Mouse (Mus musculus) layer of hippocampus, adult 9-11 months (tissue): ENCODE data around the gene Cebpa.
A peak's percentile ranks its signal among the peaks of the same experiment; 100 is the strongest.

Experiments used
- DNase-seq: peaks from one replicate; pipeline ENCODE4 v3.0.0; 2022

The Cebpa gene

DNA sequence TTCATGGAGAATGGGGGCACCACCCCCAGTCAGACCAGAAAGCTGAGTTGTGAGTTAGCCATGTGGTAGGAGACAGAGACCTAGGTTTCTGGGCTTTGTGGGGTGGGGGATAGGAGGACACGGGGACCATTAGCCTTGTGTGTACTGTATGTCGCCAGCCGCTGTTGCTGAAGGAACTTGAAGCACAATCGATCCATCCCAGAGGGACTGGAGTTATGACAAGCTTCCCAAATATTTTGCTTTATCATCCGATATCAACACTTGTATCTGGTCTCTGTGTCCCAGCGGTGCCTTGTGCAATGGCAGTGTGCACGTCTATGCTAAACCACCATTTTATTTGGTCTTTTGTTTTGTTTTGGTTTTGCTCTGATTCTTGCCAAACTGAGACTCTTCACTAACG lies 2.1 kb downstream of the Cebpa start:
- DNase-seq = no peak

DNA sequence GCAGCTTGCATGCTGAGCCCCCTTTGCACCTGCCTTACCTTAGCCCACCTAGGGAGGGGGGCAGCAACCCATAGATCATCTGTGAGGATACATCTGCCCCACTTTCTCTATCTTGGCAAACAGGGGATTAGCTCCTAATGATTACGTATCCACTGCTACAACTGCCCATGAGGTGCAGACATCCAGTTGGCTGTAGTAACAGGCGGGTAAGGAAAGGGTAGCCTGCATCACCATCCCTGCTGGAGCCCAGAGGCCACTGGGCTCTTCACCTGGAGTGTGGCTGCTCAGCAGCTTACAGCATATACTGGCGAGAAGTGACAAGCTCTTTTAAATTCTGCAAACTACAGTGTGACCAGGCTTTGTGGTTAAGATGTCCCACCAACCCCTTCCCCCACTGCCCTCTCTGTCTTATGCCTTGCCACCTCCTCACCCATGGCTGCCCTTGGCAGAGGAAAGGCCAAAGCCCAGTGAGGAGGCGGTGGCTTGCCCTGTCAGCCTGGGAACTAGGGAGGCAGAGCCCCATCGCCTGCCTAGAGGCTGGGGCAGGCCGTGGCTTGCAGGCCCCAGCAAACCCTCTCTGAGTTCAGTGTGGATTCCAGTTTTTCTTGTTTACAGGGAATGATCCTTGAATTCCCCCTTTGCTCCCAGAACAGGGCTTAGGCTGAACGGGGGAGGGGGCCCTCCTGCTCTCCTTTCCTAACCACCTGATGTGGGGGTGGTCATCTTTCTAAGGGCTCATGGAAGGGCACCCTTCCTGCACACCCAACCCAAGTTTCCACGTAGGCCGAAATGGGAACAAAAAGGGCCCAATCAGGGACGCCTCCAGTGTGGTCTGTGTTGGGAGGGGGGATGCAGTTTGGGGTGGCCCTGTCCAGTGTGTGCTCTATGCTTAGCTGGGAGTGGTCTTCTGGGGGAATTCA lies 3.6 kb downstream of the Cebpa start:
- no peak for DNase-seq

DNA sequence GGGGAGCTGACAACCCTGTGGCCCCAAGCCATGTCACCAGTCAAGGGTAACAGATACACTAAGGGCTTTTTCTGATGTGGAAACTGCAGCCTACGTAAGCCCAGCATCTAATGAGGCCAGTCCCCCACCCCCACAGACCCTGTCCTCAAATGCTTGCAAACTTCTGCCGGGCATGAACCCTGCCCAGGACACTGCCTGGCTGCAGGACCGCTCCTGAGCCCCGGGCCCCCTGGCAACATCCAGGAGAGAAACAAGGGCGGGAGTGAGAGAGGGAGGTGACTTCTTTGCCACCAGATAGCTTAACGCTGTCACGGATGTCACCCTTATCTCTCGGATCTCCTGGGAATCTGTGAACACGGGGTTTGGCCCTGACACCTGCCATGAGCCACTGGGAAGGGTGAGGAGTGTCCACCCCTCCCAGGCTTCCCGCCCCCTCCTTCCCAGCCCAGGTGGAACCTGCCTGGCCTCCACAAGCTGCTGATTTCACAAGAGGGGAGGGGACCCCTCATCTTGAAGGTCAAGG lies 4.4 kb downstream of the Cebpa start:
- no peak for DNase-seq

DNA sequence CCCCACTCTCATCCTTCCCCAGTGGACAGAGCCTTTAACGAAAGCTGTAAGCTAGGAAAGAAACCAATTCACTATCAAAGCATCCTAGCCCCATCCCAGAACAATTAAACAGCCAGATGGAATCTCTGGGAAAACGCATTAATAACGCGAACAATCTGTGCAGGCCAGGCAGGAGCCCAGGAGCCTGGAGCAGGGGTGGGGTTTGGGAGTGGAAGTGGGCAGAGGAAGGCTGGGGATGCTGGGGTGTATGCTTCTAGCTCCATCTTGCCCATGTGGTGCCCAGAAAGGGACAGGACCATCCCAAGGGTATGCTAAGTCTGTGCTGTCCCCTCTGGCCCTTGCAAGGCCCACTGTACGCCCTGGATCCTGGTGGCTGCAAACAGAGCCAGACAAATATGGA lies 5.1 kb downstream of the Cebpa start:
- DNase-seq = peak; percentile 58

DNA sequence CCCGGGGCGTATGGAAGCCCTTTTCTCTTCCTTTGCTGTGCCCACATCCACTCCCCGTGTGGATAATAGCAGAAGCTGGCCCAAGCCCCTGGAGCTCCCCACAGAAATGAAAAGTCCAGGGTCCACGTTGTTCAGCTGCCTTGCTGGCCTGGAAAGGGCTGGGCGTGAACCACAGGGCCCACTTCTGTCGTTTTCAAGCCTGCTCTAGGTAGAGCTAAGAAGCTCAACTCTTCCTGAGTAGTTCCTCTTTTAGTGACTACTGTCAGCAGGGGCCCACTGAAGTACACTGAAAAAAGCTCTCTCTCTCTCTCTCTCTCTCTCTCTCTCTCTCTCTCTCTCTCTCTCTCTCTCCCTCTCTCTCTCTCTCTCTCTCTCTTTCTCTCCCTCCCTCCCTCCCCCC lies 5.7 kb downstream of the Cebpa start:
- DNase-seq = no peak

DNA sequence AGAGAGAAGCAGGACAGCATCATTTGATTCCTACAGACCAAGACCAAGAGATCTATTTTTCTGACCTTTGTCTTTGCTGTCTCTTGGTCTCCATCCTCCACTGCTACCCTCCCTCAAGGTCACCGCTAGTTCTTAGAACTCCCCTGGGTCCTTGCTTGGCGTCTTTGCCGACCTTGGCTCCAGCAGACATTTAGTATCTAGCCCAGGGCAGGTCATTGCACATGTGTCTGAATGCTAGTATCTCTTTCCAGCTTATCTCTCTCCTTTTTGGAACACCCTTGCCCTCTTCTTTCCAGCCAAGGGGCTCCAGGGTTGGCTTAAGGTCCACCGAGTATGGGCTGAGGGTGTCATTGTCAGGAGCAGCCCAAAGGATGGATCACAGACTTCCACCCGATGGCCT lies 6.9 kb downstream of the Cebpa start:
- no peak for DNase-seq

DNA sequence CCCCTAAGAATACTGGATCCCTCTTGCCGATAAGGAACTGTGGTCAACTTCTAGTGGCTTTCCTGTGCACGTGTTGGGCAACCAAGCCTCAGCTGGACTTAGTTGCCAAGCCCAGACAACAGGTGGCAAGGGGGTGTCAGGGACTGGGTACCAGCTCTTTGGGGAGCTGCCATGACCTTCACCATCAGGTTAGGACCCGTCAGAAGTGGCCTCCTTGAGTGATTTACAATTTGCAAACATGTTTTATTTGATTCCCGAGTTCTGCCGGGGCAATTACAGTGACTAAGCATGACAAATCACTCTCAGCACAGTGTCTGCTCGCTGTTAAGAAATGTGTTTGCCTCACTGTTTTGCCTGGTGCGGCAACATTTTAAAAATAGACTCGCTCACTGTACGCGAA lies 7.9 kb downstream of the Cebpa start:
- no peak for DNase-seq

DNA sequence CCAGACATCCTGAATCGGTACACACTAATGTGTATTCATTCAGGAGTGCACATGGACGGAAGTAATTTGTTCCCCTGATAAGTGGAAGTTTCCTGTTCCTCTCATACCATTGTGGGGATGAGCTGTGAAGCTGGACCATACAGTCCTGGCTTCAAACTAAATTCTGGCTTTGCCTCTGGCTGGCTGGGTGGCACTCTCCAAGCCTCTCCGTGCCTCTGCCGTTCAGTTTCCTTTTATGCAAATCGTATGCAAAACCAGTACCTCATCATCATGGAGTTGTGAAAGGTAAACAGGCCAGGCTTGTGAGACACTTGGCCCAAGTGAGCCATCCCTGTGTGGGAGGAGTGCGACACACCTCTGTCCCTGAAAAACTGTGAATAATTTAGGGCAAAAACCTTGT lies 8.6 kb downstream of the Cebpa start:
- no peak for DNase-seq

DNA sequence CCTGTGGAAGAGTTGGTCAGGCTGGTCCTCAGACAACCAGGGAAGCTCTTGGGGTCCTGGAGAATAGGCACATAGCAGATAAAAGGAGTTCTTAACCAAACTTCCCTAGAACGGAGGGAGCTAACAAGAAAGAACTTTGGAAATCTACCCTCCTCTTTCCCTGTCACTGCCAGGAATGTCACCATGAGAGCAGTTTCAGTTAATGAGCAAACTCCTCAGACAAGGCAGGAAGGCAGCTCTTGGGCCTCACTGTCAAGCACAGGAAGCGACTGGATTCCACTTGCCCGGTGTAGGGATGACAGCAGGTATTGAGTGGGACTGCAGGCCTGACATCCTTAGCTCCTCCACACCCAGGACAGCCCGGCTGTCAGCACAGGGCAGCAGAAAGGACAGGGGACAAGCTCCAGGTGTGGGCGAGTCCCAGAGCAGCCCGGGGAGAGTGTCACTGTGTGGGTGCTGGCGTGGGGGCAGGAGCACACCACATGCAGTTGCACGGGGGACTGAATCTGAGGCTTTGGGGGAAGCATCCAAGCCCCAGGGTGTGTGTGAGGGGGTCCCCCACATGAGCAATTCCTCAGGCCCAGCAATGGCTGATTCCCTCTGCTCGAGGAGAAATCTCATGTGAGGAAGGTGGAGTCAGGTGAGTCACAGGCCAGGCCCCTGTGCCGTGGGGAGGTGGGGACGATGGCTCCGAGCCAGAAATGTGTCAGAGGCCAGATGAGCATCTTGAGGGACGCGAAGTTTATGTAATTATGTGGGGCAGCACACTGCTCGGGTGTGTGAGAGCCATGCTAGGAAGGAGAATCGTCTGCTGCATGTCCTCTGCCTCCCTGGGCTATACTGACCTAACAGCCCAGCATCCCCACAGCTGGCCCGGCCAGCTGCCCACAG lies 9.8 kb downstream of the Cebpa start:
- no peak for DNase-seq

DNA sequence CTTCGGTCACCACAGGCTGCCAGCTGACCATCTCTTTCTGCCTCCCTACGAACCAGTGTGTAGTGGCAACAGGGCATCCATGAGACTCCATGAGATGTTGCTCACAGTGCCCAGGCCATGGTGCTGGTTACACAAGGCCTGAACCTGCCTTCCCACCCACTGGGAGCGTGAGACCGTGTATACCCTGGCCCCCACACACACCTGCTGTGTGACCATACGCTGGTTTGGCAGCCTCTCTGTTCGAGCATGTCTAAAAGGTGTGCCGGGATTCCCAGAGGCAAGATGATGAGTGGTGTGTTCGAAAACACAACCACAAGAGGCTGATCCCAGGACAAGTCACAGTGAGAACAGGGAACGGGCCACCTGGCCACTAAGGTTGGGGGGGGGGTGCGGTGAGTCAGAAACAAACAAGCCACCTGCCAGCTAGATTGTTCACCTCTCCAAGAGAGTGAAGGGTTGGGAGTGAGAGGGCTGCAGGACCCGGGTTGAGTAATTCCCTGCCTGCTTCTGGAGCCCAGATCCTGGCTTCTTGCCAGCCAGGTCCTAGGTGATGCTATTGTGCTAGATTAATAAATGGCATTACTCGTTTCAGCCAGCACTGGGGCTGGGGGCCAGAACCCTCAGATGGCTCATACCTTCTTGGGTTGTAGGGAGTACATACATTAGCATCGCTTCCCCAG lies 11.1 kb downstream of the Cebpa start:
- no peak for DNase-seq

DNA sequence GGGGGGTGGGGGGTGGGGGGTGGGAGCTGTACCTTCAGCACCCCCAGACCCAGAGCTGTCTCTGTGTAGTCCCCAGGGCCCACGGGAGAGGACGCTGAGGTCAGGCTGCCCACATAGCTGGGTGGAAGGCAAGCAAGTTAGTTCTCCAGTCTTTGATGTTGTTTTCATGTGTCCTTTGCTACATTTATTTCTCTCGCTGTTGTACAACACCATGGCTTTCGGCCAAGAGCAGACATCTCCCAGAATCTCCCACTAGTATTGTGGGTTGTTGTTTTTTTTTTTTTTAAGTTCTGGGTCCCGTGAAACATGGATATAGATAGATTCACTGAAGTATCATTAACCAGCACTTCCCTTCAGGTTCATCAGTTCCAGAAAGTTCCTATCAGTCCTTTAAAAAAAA lies 11.8 kb downstream of the Cebpa start:
- no peak for DNase-seq

DNA sequence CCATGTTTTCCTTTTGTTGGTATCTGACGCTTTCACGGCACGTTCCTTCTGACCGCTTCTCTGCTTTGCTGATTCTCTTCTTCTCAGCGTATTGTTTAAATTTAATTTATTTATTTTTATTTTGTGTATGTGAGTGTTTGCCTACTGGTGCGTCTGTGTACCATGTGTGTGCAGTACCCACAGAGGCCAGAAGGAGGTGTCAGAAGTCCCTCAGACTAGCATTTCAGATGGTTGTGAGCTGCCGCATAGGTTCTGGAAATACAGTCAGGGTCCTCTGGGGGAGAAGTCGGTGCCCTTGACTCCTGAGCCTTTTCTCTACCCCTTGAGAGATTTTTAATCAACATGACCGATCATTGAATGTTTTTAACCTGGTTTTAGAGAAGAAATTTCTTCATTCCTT lies 12.5 kb downstream of the Cebpa start:
- DNase-seq = no peak

DNA sequence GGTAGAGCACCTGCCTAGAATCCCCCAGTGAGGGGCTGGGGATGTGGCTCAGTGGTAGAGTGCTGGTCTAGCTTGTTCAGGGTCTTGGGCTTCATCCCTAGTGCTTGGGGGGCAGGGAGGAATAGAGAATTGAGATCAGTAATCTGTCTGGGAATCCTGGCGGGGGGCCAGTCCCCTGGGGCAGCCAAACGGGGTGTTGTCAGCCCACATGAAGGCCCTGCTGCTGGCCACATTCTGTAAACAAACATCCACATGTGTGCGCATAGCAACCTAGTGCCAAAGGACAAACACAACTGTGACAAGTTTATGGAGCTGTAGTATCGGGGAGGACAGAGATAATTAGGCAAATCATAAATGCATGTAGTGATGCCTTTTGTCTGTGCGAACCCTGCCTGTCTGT lies 15.5 kb downstream of the Cebpa start:
- no peak for DNase-seq

DNA sequence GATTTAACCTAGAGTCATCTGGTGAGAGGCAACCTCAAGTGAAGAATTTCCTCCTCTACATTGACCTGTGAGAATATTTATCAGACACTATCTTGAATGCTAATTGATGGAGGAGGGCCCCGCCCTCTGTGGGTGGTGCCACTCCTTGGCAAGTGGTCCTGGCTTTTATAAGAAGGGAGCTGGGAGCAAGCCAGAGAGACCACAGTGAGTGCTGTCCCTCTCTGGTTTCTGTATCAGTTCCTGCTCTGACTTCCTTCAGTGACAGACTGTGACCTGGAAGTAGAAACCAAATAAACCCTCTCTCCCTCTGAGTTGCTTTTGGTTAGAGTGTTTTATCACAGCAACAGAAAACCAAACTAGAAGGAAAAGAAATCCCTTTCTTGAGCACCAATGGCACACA lies 18.4 kb downstream of the Cebpa start:
- no peak for DNase-seq

DNA sequence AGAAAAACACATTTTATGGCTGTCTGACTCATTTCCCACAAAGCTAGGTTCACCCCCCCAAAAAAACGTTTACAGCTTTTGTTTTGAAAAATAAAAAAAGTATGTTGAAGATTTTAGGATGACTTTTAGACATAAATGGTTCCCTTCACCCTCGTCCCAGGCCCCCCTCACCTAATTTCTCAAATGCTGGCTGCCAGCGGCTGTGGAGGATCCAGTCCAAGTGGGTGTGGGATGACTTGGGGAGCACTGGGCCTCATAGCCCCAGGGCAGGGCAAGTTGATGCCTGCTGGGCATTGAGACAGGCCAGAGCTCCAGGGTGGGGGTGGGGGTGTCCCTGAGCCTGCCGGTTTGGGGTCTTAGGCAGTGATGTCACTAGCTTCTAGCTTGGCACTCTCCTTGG lies 19.4 kb downstream of the Cebpa start:
- DNase-seq = no peak

DNA sequence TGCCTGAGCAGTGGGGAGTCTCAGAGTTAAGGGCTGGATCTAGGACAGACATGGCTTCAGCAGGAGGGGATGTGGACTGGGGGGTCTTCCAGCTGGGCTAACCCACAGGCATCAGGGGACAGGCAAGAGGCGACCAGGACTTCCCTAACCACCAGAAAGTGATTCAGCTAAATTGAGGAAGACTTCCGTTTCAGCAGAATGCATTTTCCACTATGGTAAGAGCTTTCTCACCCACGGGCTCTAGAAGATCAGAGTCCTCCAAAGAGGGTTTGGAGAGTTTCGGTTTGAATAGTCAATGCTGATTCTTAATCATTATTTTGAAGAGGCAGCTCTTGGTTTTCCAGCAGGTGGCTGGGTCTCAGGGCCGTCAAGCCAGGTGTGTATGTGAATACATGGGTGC lies 20.8 kb downstream of the Cebpa start:
- DNase-seq = no peak

DNA sequence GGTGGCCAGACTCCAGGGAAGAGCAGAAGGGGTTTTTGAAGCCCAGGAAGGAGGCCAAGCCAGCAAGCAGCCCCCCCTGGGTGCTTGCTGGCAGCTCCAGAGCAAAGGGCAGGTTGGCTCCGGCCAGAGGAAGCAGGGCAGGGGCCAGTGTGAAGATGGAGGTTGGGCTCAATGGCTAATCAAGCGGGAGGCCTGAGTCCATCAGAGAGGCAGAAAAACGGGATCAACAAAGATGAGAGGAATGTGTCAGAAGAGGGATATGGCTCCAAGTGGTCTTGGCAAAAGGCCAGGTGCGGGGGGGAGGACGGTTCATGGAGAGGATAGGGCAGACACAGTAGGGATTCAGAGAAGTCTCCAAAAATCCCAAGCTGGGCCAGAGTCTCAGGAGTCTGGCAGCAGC lies 22.4 kb downstream of the Cebpa start:
- no peak for DNase-seq

DNA sequence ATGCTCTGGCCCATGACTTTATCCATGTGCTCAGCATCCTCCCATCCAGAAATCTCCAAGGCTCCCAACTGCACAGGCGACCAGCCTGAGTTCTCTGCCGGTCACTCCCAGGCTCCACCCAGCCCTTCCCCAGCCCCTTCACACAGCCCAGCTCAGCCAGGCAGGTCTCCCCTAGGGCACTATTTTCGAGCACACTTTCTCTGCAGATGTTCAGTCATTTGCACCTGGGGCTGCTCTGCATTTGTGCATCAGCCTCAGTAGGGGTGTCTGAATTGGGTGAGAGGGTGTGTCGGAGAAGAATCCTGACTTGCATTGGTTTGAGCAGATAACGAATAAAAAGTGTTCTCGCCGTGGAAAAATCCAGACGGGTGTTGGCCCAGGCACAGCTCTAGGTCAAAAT lies 23.4 kb downstream of the Cebpa start:
- DNase-seq = no peak

DNA sequence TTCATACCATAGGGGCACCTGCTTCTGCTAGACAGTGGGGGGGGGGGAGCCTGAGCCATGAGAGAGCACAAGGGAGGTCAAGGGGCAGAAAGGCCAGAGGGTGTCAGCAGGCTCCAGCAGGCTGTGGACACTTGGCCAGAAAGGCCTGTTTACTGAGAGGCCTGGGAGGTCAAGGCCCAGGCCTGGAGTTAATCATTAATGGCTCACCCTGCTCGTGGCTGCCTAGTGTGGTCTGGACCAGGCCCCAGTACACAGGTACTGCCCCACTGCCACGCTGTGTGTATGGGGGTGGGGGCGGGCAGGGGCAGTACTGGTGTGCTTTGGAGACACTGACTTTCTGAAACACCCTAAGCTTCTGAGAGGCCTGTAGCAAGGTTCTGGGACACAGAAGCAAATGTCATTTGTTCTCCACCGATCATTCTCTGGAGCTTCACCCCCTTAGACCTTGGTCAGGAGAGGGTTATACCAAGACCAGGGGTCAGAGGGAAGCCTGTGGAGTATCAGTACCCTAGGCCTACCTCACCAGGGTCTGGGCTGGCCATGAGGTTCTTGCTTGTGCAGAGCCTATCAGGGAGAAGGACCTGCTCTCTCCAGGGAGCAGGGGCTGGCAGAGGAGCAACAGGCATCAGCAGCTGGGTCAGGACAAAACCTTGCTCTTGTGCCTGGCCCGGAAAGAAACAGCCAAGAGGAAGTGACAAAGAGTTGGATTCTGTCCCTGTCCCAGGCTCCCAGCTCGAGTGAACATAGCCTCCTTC lies 24.9 kb downstream of the Cebpa start:
- no peak for DNase-seq

DNA sequence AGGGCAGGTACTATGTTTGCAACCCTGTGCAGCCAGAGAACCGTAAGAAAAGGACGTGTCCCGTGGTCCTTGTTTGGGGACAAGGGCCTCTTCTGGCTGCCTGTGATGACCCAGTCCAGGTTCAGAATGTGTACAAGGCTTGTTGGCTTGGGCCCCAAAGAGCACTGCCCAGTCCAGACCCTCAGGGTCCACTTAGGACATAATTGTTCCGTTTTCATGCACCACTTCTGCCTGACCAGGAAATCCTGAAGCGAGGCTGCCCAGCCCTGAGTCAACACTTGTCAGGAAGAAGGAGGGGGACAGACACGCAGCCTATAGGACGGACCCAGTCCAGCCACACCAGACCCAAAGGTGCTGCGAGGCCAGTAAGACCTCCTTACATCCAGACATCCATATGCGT lies 26.0 kb downstream of the Cebpa start:
- no peak for DNase-seq

DNA sequence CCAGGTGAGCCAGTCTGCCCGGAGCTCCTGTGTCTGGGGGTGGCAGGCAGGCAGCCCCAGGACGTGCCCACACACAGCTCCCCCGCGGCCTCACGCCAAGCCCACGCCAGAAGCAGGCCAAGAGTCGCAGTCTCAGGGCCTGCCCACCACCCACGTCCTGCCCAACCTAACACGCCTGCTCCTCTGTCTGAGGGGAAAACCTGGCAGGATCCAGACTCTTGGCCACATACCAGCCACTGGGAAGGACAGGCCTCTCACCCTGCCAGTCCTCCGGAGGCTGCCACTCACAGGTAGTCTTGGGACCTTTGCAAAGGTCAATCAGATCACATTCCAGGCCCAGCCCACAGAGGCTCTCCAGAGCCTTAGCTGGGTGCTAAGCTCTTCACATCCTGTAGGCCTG lies 27.2 kb downstream of the Cebpa start:
- no peak for DNase-seq

DNA sequence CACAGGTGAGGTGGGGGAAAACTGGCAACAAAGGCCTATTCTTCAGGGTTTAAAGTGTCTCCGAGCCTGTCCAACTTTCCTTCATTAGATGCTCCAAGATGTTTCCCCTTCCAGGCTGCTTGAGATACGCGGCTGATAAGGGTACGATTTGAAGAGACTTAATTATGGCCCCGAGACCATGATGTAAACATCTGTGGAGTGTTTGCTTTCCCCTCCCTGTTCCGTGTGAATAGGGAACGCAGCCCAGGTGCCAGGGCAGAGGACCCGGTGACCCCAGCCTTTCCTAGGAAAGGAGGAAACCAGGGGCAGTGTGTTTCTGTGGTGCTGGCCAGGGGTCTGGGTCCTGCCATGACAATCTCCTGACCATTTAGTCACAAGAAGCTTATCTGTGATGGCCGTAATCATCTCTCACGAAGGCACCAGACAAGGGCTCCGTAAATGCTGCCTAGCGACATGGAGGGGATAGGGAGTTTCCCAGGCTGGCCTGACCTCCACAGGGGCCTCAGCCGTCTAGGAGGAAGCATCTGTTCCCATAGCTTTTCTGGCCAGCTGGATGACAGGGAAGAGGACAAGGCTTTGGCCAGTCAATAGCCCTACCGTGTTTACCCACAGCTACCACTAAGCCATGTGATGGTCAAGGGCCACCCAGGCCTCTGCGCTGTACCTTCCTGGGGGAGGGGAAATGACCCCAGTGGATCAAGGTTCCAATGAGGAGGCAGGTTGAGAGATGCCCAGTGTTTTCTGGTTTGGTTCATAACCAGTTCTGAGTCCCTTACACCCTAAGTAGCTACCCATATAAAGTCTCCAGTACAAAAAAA lies 30.7 kb downstream of the Cebpa start:
- no peak for DNase-seq
